Mouse (Mus musculus): ENCODE data around the gene Etv4. TPM values are rescaled to one million over a fixed set of nuclear protein-coding genes. Genes with fewer than 3 reads are reported as not detected.
A peak's percentile ranks its signal among the peaks of the same experiment; 100 is the strongest.

Etv4 gene
- polyA plus RNA-seq, 1 experiment, result not detected

GRCm38 (mm10) chr11:101772027-101772426 lies 13.1 kb downstream of the Etv4 start:
- H3K27ac ChIP-seq (ENCODE audit: insufficient read depth, low read depth, low read length), result no peak overlapping the region
- peaks cover 3% of the 10 kb centered on the region for H3K4me1 ChIP-seq (ENCODE audit: control insufficient read depth, insufficient read depth, low read length)
- no peak overlapping the region for H3K4me3 ChIP-seq (ENCODE audit: insufficient read depth, low read length)
- TF ChIP-seq POLR2A (IDR thresholded peaks at IDR 0.05; ENCODE audit: borderline replicate concordance, low read depth, low read length) (no peak), CTCF (IDR thresholded peaks at IDR 0.05; ENCODE audit: low read depth, low read length) (no peak)

- Histone ChIP-seq H3K27ac (ENCODE audit: insufficient read depth, low read depth, low read length) (no peak overlapping the region), H3K4me3 (ENCODE audit: insufficient read depth, low read length) (no peak overlapping the region), H3K4me1 (ENCODE audit: control insufficient read depth, insufficient read depth, low read length) (no peaks in the 10 kb centered on the region)
- TF ChIP-seq POLR2A (IDR thresholded peaks at IDR 0.05; ENCODE audit: borderline replicate concordance, low read depth, low read length) (no peak), CTCF (IDR thresholded peaks at IDR 0.05; ENCODE audit: low read depth, low read length) (no peak)
Observed at GRCm38 (mm10) chr11:101770266-101770665, 14.9 kb downstream of the Etv4 start.

- Histone ChIP-seq H3K4me1 (ENCODE audit: control insufficient read depth, insufficient read depth, low read length) (no peaks in the 10 kb centered on the region), H3K27ac (ENCODE audit: insufficient read depth, low read depth, low read length) (no peak overlapping the region), H3K4me3 (ENCODE audit: insufficient read depth, low read length) (no peak overlapping the region)
- TF ChIP-seq POLR2A (IDR thresholded peaks at IDR 0.05; ENCODE audit: borderline replicate concordance, low read depth, low read length), result no peak
- no peak for TF ChIP-seq CTCF (IDR thresholded peaks at IDR 0.05; ENCODE audit: low read depth, low read length)
Observed at GRCm38 (mm10) chr11:101768721-101769120, 16.4 kb downstream of the Etv4 start.

GRCm38 (mm10) chr11:101767326-101767725 lies 17.8 kb downstream of the Etv4 start:
- H3K4me1 ChIP-seq (ENCODE audit: control insufficient read depth, insufficient read depth, low read length), result 0 out of 2 replicates have a peak, but pooled peaks cover 2% of the 10 kb centered on the region
- no peak overlapping the region for H3K27ac ChIP-seq (ENCODE audit: insufficient read depth, low read depth, low read length)

GRCm38 (mm10) chr11:101764546-101764945 lies 20.6 kb downstream of the Etv4 start:
- no peak overlapping the region for H3K4me3 ChIP-seq (ENCODE audit: insufficient read depth, low read length)
- no peak for TF ChIP-seq CTCF (IDR thresholded peaks at IDR 0.05; ENCODE audit: low read depth, low read length)
- no peak for TF ChIP-seq POLR2A (IDR thresholded peaks at IDR 0.05; ENCODE audit: borderline replicate concordance, low read depth, low read length)

More at GRCm38 (mm10) chr11:101767326-101767725, 17.8 kb downstream of the Etv4 start:
- no peak for TF ChIP-seq POLR2A (IDR thresholded peaks at IDR 0.05; ENCODE audit: borderline replicate concordance, low read depth, low read length)
- no peak for TF ChIP-seq CTCF (IDR thresholded peaks at IDR 0.05; ENCODE audit: low read depth, low read length)
- no peak overlapping the region for H3K4me3 ChIP-seq (ENCODE audit: insufficient read depth, low read length)

GRCm38 (mm10) chr11:101763723-101764122 lies 21.4 kb downstream of the Etv4 start:
- TF ChIP-seq POLR2A (IDR thresholded peaks at IDR 0.05; ENCODE audit: borderline replicate concordance, low read depth, low read length), result no peak
- peak; percentile 26; the same call in 1 of the 2 replicates for TF ChIP-seq CTCF (IDR thresholded peaks at IDR 0.05; ENCODE audit: low read depth, low read length)
- no peak overlapping the region for H3K4me3 ChIP-seq (ENCODE audit: insufficient read depth, low read length)

More at GRCm38 (mm10) chr11:101764546-101764945, 20.6 kb downstream of the Etv4 start:
- H3K4me1 ChIP-seq (ENCODE audit: control insufficient read depth, insufficient read depth, low read length), result peaks cover 6% of the 10 kb centered on the region; the same call in 1 of the 2 replicates
- no peak overlapping the region for H3K27ac ChIP-seq (ENCODE audit: insufficient read depth, low read depth, low read length)

GRCm38 (mm10) chr11:101759530-101759929 lies 25.6 kb downstream of the Etv4 start:
- TF ChIP-seq POLR2A (IDR thresholded peaks at IDR 0.05; ENCODE audit: borderline replicate concordance, low read depth, low read length) (no peak), CTCF (IDR thresholded peaks at IDR 0.05; ENCODE audit: low read depth, low read length) (no peak)
- Histone ChIP-seq H3K4me3 (ENCODE audit: insufficient read depth, low read length) (no peak overlapping the region), H3K4me1 (ENCODE audit: control insufficient read depth, insufficient read depth, low read length) (peaks cover 35% of the 10 kb centered on the region), H3K27ac (ENCODE audit: insufficient read depth, low read depth, low read length) (peak overlapping the region; percentile 88)

More at GRCm38 (mm10) chr11:101763723-101764122, 21.4 kb downstream of the Etv4 start:
- H3K4me1 ChIP-seq (ENCODE audit: control insufficient read depth, insufficient read depth, low read length), result peaks cover 13% of the 10 kb centered on the region
- no peak overlapping the region for H3K27ac ChIP-seq (ENCODE audit: insufficient read depth, low read depth, low read length)

GRCm38 (mm10) chr11:101758431-101758830 lies 26.7 kb downstream of the Etv4 start:
- Histone ChIP-seq H3K27ac (ENCODE audit: insufficient read depth, low read depth, low read length) (peak overlapping the region; percentile 88), H3K4me3 (ENCODE audit: insufficient read depth, low read length) (no peak overlapping the region), H3K4me1 (ENCODE audit: control insufficient read depth, insufficient read depth, low read length) (peaks cover 35% of the 10 kb centered on the region)
- no peak for TF ChIP-seq CTCF (IDR thresholded peaks at IDR 0.05; ENCODE audit: low read depth, low read length)
- no peak for TF ChIP-seq POLR2A (IDR thresholded peaks at IDR 0.05; ENCODE audit: borderline replicate concordance, low read depth, low read length)

- no peak overlapping the region for H3K27ac ChIP-seq (ENCODE audit: insufficient read depth, low read depth, low read length)
- no peak overlapping the region for H3K4me3 ChIP-seq (ENCODE audit: insufficient read depth, low read length)
- no peak for TF ChIP-seq POLR2A (IDR thresholded peaks at IDR 0.05; ENCODE audit: borderline replicate concordance, low read depth, low read length)
- TF ChIP-seq CTCF (IDR thresholded peaks at IDR 0.05; ENCODE audit: low read depth, low read length), result no peak
- H3K4me1 ChIP-seq (ENCODE audit: control insufficient read depth, insufficient read depth, low read length), result peaks cover 34% of the 10 kb centered on the region
Observed at GRCm38 (mm10) chr11:101757366-101757765, 27.8 kb downstream of the Etv4 start.

GRCm38 (mm10) chr11:101756616-101757015 lies 28.6 kb downstream of the Etv4 start:
- Histone ChIP-seq H3K4me3 (ENCODE audit: insufficient read depth, low read length) (no peak overlapping the region), H3K27ac (ENCODE audit: insufficient read depth, low read depth, low read length) (no peak overlapping the region), H3K4me1 (ENCODE audit: control insufficient read depth, insufficient read depth, low read length) (peaks cover 34% of the 10 kb centered on the region)
- TF ChIP-seq CTCF (IDR thresholded peaks at IDR 0.05; ENCODE audit: low read depth, low read length) (no peak), POLR2A (IDR thresholded peaks at IDR 0.05; ENCODE audit: borderline replicate concordance, low read depth, low read length) (no peak)

All from bone marrow macrophage, adult 2 months (primary cell).